Mouse (Mus musculus) cerebellum, adult 2 months (tissue): Measurements from ENCODE around the gene Olfr1504. TPM values are rescaled to one million over a fixed set of nuclear protein-coding genes. Genes with fewer than 3 reads are reported as not detected.
"Not testable (repeated sequence)": the region's sequence is repeated elsewhere in the genome, so short reads cannot be mapped to it uniquely, and the experiment has no call there.

Experiments
- DNase-seq, 2 experiments: peaks; one replicate each; pipeline ENCODE4 v3.0.0; 2021
- H3K27ac ChIP-seq: fragments of 200-500 bp; 2 replicates; pipeline ENCODE4 v1.5.1; 2012; ENCODE audit warnings: low read length, control low read depth, inconsistent platforms; ENCODE audit not compliant: insufficient read depth
- H3K27me3 ChIP-seq: fragments of 200-500 bp; 2 replicates; pipeline ENCODE4 v1.6.1; 2012; ENCODE audit warnings: inconsistent platforms, mild to moderate bottlenecking, low read length, moderate library complexity; ENCODE audit not compliant: control insufficient read depth, insufficient read depth
- H3K4me1 ChIP-seq: fragments of 200-500 bp; 2 replicates; pipeline ENCODE4 v1.6.1; 2011; ENCODE audit warnings: low read length; ENCODE audit not compliant: control insufficient read depth, insufficient read depth
- H3K4me3 ChIP-seq: fragments of 200-500 bp; replicated peaks from 2 replicates; pipeline ENCODE3; 2011; ENCODE audit warnings: mild to moderate bottlenecking, low read depth, low read length, control low read depth; ENCODE audit not compliant: insufficient read depth
- CTCF ChIP-seq: fragments of 200-500 bp; IDR thresholded peaks from 2 replicates; pipeline ENCODE4 v1.5.1; 2011; ENCODE audit warnings: low read depth, mild to moderate bottlenecking, control low read depth, low read length, moderate library complexity, borderline replicate concordance; ENCODE audit not compliant: insufficient read depth
- POLR2A ChIP-seq: fragments of 200-500 bp; IDR thresholded peaks from 2 replicates; pipeline ENCODE4 v1.6.1; 2011; ENCODE audit warnings: low read length, control low read depth, borderline replicate concordance; ENCODE audit not compliant: insufficient read depth
- WGBS: fragments of 180-500 bp; shearing (Covaris S2); methylation state at CpG from one replicate; pipeline ENCODE4 v1.1.7; 2018; 5-methylcytosine and 5-hydroxymethylcytosine counted together
- polyA plus RNA-seq: library from polyadenylated mRNA; depleted of rRNA; stranded (reverse); fragments of >200 nt; gene quantifications from 2 replicates; pipeline ENCODE4 v1.2.3, GENCODE M21; 2012; rRNA removed

The Olfr1504 gene
- polyA plus RNA-seq: not detected in 2 replicates

- 40% methylated on average over 1 of the region's 1 CpGs for WGBS
- H3K27ac ChIP-seq: no peak within 1 kb of the TSS
- TF ChIP-seq CTCF (no peak), POLR2A (no peak)
- no peaks in the 10 kb centered on the region for H3K27me3 ChIP-seq
- DNase-seq: no peak
- H3K4me3 ChIP-seq: no peak within 1 kb of the TSS
- H3K4me1 ChIP-seq: no peaks in the 10 kb centered on the region
Observed at GRCm38 (mm10) chr19:13897828-13898227, at the start of gene Olfr1504. Gene Olfr1504 (minus strand): TSS chr19:13897928.

- TF ChIP-seq CTCF (no peak), POLR2A (no peak)
- DNase-seq: no peak
- 70% methylated on average over 2 of the region's 2 CpGs for WGBS
Observed at GRCm38 (mm10) chr19:13913230-13913629, 15.5 kb upstream of the Olfr1504 start, which contains the start of gene Olfr1505. Gene Olfr1505 (plus strand): TSS chr19:13913530.

GRCm38 (mm10) chr19:13861495-13861894 lies 36.2 kb downstream of the Olfr1504 start, which contains the start of gene Olfr1502:
Gene Olfr1502 (plus strand): TSS chr19:13861795.
- no peak for DNase-seq
- H3K27me3 ChIP-seq: no peaks in the 10 kb centered on the region
- TF ChIP-seq CTCF: no peak
- no peak for TF ChIP-seq POLR2A
- no peak within 1 kb of the TSS for H3K4me3 ChIP-seq
- no peak within 1 kb of the TSS for H3K27ac ChIP-seq
- 84% methylated on average over 1 of the region's 1 CpGs for WGBS
- no peaks in the 10 kb centered on the region for H3K4me1 ChIP-seq

More at GRCm38 (mm10) chr19:13913230-13913629, 15.5 kb upstream of the Olfr1504 start, which contains the start of gene Olfr1505:
- H3K4me1 ChIP-seq: no peaks in the 10 kb centered on the region
- H3K27me3 ChIP-seq: no peaks in the 10 kb centered on the region
- H3K4me3 ChIP-seq: no peak within 1 kb of the TSS
- no peak within 1 kb of the TSS for H3K27ac ChIP-seq

GRCm38 (mm10) chr19:13850592-13850991 lies 47.1 kb downstream of the Olfr1504 start, which contains the start of gene Olfr1501:
Gene Olfr1501 (minus strand): TSS chr19:13850692.
- H3K4me1 ChIP-seq: not testable (repeated sequence)

More at GRCm38 (mm10) chr19:13850592-13850991, 47.1 kb downstream of the Olfr1504 start, which contains the start of gene Olfr1501:
- H3K4me3 ChIP-seq, H3K27ac ChIP-seq, DNase-seq, H3K27me3 ChIP-seq: not testable (repeated sequence)

Other genes starting within 250 kb of the Olfr1504 start
- not detected in 2 replicates for gene Olfr1490, start 246.8 kb downstream of the Olfr1504 start, polyA plus RNA-seq
- gene Olfr1491, start 200.7 kb downstream of the Olfr1504 start, polyA plus RNA-seq: not detected in 2 replicates
- gene Olfr1493-ps1, start 174.7 kb downstream of the Olfr1504 start, polyA plus RNA-seq: not detected in 2 replicates
- gene Olfr1494, start 158.2 kb downstream of the Olfr1504 start, polyA plus RNA-seq: not detected in 2 replicates
- not detected in 2 replicates for gene Olfr1495, start 133.3 kb downstream of the Olfr1504 start, polyA plus RNA-seq
- not detected in 2 replicates for gene Olfr1496, start 120.0 kb downstream of the Olfr1504 start, polyA plus RNA-seq
- gene Olfr1497, start 99.7 kb downstream of the Olfr1504 start, polyA plus RNA-seq: not detected in 2 replicates
- gene Olfr1499, start 78.5 kb downstream of the Olfr1504 start, polyA plus RNA-seq: not detected in 2 replicates
- not detected in 2 replicates for gene Olfr1500, start 67.4 kb downstream of the Olfr1504 start, polyA plus RNA-seq
- gene Olfr1501, start 47.2 kb downstream of the Olfr1504 start, polyA plus RNA-seq: not detected in 2 replicates
- gene Olfr1502, start 36.1 kb downstream of the Olfr1504 start, polyA plus RNA-seq: not detected in 2 replicates
- not detected in 2 replicates for gene Olfr1505, start 15.6 kb upstream of the Olfr1504 start, polyA plus RNA-seq